Mouse (Mus musculus) R1 (cell line): ENCODE measurements around the gene Phactr2.
A peak's percentile ranks its signal among the peaks of the same experiment; 100 is the strongest.

ENCODE experiments used
- DNase-seq: peaks from one replicate; pipeline ENCODE4 v3.0.0-alpha.2; 2018; ENCODE audit warnings: low read depth, low spot score

Gene Phactr2

DNA sequence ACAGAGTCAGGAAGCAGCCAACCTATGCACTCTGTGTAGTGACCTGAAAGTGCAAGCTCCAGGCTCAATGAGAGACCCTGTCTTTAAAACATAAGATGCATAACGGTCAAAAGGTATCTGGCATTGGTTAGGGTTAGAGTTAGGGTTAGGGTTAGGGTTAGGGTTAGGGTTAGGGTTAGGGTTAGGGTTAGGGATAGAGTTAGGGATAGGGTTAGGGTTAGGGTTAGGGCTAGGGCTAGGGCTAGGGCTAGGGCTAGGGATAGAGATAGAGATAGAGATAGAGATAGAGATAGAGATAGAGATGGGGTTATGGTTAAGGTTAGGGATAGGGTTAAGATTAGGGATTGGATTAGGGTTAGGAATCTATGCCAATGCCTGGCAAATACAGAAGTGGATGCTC, 72.2 kb downstream of the Phactr2 start:
- DNase-seq: no peak

DNA sequence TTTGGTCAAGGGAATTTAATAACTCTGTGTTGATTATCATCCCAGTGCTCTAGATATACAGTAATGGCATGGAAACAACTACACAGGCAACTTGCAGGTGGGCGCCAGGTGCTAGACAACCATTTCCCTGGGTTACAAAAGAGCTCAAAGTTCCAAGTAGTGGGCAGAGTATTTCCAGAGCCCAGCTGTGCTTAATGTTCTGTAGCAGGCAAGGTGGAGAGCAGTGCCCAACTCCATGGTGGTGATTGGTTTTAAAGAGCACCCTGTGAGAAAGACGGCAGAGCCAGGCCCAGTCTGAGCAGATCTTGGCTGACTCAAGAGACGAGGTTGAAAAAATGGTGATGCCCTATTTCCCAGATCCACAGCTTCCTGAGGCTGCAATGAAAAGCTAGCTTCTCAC, 78.5 kb downstream of the Phactr2 start:
- DNase-seq: no peak

GRCm38 (mm10) chr10:13394000-13394399, 80.2 kb downstream of the Phactr2 start:
- DNase-seq: no peak

GRCm38 (mm10) chr10:13388116-13388922, 85.9 kb downstream of the Phactr2 start:
- no peak for DNase-seq

GRCm38 (mm10) chr10:13384866-13385265, 89.3 kb downstream of the Phactr2 start:
- DNase-seq: no peak

DNA sequence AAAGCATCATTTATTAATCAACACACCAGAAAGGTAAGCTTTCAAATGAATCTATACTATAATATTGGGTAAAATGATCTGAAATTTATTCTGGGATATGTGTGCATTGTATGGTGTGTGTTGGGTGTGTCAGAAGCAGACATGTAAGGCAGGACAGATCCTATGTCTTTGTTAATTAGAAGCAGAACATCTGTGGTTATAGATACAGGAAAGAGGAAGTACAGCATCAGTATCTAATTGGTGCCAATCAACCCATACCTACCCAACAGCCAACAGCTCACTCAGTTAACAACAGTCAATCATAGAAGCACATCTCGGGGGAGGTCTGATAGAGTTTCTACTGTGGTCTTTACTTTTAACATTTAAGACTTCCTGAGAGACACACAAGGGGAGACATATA, 96.3 kb downstream of the Phactr2 start:
- DNase-seq: no peak

DNA sequence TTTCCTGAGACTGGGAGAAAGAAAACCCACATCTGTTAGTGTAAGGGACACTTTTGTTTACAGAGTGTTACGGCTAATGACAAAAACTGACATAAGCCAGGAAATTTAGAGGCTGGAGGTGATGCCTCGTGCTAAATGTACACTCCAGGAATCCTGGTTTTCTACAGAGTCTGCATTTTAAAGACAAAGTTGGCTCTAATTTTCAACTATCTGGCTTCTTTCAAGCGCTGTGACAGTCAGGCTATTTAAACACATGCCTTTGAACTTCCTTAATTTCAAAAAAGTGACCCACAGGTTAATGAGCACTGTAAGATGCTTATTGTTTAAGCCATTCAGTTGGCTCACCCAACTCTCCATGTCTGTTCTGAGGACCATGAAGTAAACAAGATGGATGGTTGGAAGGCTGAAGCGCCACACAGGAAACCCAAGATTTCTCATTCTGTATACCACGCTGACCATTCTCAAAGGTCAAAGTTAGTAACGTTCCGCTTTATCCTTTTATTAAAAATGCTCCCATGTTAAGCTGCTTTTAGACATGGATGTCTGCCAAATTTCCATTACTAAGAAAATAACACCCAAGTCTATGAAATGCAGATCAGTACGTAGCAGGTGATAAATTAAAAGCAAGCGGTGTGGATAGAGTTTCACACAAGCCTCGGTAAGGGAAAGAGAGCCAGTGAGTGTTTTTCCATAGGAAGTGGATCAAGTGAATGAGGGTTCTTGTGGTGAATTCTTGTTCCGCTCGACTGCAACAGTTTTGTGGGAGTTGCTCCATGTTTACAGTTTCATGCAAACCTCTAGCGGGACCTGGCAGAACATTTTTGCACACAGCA, 97.6 kb downstream of the Phactr2 start:
- no peak for DNase-seq

DNA sequence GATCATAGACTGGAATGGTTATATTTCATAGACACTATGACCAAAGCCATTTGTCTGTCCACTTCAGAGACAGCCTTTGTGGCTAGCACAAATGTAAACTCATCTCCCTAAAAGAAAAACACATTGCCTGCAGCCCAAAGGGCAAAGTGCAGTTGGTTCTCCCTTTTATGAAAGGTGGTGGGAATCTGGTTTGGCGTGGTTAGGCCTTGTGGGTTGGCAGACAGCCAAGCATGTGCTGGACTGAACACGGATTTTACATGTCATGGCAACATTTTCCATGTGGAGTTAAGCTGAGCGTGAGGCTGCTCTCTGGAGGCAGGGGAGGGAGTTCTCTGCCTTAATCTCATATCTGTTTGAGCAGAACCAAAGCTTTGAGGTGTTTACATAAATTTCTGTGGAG, 98.4 kb downstream of the Phactr2 start:
- DNase-seq: no peak

GRCm38 (mm10) chr10:13369581-13370375, 104.4 kb downstream of the Phactr2 start:
- peak; percentile 19 for DNase-seq

GRCm38 (mm10) chr10:13364286-13364580, 110.0 kb downstream of the Phactr2 start:
- DNase-seq: no peak

GRCm38 (mm10) chr10:13363499-13364285, 110.5 kb downstream of the Phactr2 start:
- no peak for DNase-seq

GRCm38 (mm10) chr10:13360913-13361312, 113.3 kb downstream of the Phactr2 start:
- DNase-seq: no peak

DNA sequence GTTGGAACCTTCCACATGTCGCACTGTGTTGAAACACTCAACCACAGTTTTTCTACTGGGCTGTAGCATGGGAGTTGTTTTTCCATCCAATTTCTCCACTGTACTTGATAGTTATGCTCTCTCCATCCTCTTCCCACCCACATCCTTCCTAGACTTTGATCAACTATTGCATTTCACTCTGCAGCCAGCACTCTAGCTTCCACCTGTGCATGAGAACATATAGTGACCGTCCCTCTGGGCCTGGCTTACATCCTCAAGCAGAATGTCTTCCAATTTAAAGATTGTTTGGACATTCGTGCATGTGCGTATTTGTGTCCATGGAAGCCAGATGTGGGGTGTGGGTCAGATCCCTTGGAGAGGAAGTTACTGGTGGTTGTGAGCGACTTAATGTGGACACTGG, 114.4 kb downstream of the Phactr2 start:
- DNase-seq: no peak

GRCm38 (mm10) chr10:13358679-13359078, 115.5 kb downstream of the Phactr2 start:
- no peak for DNase-seq

DNA sequence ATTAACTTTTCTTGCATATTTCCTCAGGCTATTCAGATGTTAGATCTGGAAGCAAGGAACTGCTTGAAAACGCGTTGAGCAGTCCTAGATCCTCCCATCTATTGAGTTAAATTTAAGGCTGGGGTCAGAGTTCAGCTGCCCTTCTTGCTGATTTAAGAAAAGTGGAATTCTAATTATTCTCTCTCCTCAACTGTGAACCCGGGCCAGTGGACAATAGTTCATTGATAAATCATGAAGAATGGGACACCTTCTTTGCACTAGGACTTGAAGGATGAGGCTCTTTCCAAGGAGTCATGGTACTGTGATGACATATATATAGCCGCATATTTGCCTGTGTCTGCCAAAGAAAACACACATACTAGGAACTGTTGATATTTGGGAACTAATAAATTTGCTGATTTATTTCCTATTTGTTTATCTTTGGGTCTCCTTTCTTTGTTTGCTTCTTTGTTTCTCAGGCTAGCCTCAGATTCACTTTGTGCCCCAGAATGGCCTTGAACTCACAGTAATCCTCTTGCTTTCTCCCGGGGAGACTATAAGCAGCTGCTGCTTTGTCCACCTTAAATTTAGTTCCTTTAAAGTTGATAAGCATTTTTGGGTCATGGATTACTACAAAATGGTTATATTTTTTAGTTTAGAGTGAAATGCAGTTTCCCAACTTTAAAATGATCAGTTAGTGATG, 127.5 kb downstream of the Phactr2 start:
- no peak for DNase-seq

DNA sequence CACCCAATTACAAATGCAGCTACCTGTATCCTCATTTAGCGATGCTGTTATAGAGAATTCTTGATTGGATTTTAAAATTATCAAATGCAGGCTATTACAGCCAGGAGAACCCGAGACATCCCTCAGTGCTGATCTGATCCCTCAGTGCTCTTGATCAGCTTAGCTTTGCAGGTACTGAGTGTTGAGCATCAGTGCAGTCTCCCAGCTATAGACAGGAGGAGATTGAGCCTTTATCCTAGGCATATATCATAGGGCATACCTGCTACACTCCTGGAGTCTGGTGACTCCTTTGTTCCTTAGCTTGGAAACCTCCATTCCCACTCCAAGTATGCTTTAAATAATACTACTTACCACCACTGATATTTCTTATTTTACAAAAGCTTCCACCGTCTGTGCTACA, 133.6 kb downstream of the Phactr2 start:
- DNase-seq: no peak

DNA sequence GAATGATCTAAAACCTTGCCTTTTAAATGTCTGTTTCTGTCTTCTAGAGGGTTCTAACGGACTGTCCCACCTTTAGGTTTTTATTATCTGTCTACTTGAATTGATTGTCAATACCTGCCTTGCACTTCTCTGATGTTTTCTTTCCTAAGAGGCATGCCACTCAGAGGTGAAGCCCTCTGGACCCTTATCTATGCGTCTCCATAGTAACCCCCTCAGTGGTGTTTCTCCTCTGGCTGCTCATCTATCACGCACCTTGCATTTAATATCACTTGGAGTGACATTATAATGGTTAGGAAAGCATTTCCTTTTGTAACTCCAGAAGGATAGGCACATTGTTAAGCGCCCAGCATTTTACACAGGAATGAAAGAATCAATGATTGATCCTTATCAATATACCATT, 137.2 kb downstream of the Phactr2 start:
- no peak for DNase-seq

- no peak for DNase-seq
These were observed 138.4 kb downstream of the Phactr2 start for GRCm38 (mm10) chr10:13335814-13336213.

- DNase-seq: no peak
These were observed 138.9 kb downstream of the Phactr2 start for GRCm38 (mm10) chr10:13335347-13335746.

- no peak for DNase-seq
These were observed 140.4 kb downstream of the Phactr2 start for GRCm38 (mm10) chr10:13333781-13334180.

GRCm38 (mm10) chr10:13332985-13333384, 141.2 kb downstream of the Phactr2 start:
- no peak for DNase-seq
